Mouse (Mus musculus): ENCODE measurements around the gene Ulk3. TPM values are rescaled to one million over a fixed set of nuclear protein-coding genes. Genes with fewer than 3 reads are reported as not detected.

The Ulk3 gene
- polyA plus RNA-seq, 1 experiment: 35.6 TPM

DNA sequence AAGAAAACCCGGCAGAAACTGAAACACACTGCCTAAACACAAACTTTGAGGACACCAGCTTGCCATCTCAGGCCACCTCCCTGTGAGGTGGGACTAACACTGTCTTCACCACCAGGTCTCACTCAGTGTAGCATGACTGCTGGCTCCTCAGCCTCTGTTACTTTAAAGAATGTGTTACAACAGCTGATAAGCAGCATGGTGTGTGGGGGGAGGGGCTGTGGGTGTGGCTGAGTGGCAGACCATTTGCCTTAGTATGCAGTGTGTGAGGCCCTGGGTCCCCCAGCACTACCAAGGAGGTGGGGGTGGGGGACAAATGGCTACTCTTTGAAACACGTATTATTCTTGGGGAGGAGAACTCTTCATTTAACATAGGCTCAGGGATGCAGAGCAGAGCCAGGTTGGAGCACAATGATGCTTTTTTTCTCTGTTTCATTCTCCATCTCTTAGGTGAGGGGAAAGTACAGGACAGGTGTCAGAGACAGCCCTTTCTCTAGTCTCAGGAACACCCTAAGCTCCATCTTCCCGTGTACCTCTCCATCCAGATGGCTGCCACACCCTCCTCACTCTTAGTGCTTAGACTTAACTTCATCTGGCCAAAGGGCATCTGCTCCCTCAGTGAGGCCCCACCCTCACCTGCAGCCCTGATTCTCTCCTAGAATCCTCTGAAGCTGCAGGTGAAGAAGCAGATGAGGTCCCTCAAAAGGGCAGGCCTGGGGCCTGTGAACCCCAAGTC, 11.5 kb downstream of the Ulk3 start:
- WGBS: 34% methylated on average over 3 of the region's 3 CpGs
- no peak for TF ChIP-seq CTCF (IDR thresholded peaks at IDR 0.05; ENCODE audit: control insufficient read depth, insufficient read depth, low read length)
- TF ChIP-seq POLR2A (IDR thresholded peaks at IDR 0.05; ENCODE audit: borderline replicate concordance, control insufficient read depth, low read depth, low read length): no peak
- no peak overlapping the region for H3K4me3 ChIP-seq (replicated peaks; ENCODE audit: control insufficient read depth, low read depth, low read length)
- H3K4me1 ChIP-seq (ENCODE audit: control insufficient read depth, insufficient read depth, low read length): no peaks in the 10 kb centered on the region
- H3K27ac ChIP-seq (ENCODE audit: control insufficient read depth, insufficient read depth, low read depth, low read length, poor library complexity): no peak overlapping the region

GRCm38 (mm10) chr9:57601353-57601706, 12.1 kb downstream of the Ulk3 start:
- Histone ChIP-seq H3K27ac (ENCODE audit: control insufficient read depth, insufficient read depth, low read depth, low read length, poor library complexity) (no peak overlapping the region), H3K4me3 (replicated peaks; ENCODE audit: control insufficient read depth, low read depth, low read length) (no peak overlapping the region), H3K4me1 (ENCODE audit: control insufficient read depth, insufficient read depth, low read length) (no peaks in the 10 kb centered on the region)
- WGBS: 68% methylated on average over 2 of the region's 2 CpGs
- TF ChIP-seq POLR2A (IDR thresholded peaks at IDR 0.05; ENCODE audit: borderline replicate concordance, control insufficient read depth, low read depth, low read length) (no peak), CTCF (IDR thresholded peaks at IDR 0.05; ENCODE audit: control insufficient read depth, insufficient read depth, low read length) (no peak)

DNA sequence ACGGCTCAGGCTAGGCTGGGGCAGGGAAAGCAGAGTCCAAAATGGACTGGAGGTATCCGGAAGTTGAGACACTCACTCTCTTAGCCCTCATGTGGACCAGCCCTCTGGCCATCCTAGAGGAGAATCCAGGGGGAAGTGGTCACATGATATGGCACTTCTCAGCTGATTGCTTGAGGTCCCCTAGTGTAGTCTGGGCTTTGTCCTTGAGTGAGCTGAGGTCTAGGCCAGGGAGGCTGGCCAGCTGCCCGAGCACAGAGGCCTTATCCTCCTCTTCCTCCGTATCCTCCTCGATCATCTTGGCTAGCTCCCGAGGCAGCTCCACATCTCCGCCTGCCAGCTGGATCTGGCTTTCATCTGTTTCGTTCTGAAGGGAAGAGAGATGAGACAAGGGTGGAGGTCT, 12.8 kb downstream of the Ulk3 start:
- Histone ChIP-seq H3K4me3 (replicated peaks; ENCODE audit: control insufficient read depth, low read depth, low read length) (no peak overlapping the region), H3K27ac (ENCODE audit: control insufficient read depth, insufficient read depth, low read depth, low read length, poor library complexity) (no peak overlapping the region), H3K4me1 (ENCODE audit: control insufficient read depth, insufficient read depth, low read length) (no peaks in the 10 kb centered on the region)
- 65% methylated on average over 8 of the region's 8 CpGs for WGBS
- no peak for TF ChIP-seq CTCF (IDR thresholded peaks at IDR 0.05; ENCODE audit: control insufficient read depth, insufficient read depth, low read length)
- no peak for TF ChIP-seq POLR2A (IDR thresholded peaks at IDR 0.05; ENCODE audit: borderline replicate concordance, control insufficient read depth, low read depth, low read length)

DNA sequence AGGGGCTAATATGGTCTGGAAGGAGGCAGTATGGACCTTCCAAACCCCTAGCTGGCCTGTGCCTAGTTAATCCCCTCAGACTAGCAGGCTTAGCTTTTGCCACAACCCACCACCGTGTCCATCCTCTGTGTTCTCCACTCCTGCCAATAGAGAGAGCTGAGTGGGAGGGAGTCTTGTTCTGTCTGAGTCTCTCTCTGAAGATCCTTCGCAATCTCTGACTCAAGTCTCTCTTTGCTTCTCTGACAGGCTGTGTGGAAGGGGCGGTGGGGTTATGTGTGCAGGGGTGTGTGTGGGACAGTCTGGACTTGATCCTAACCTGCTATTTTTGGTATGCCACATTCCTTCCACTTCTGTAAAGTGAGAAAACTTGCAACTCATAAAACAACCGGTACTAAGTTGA, 15.6 kb downstream of the Ulk3 start:
- TF ChIP-seq POLR2A (IDR thresholded peaks at IDR 0.05; ENCODE audit: borderline replicate concordance, control insufficient read depth, low read depth, low read length) (no peak), CTCF (IDR thresholded peaks at IDR 0.05; ENCODE audit: control insufficient read depth, insufficient read depth, low read length) (no peak)
- H3K4me3 ChIP-seq (replicated peaks; ENCODE audit: control insufficient read depth, low read depth, low read length): no peak overlapping the region
- WGBS: 76% methylated on average over 4 of the region's 4 CpGs

GRCm38 (mm10) chr9:57605503-57605902, 16.3 kb downstream of the Ulk3 start:
- no peak overlapping the region for H3K4me3 ChIP-seq (replicated peaks; ENCODE audit: control insufficient read depth, low read depth, low read length)
- H3K27ac ChIP-seq (ENCODE audit: control insufficient read depth, insufficient read depth, low read depth, low read length, poor library complexity): no peak overlapping the region
- TF ChIP-seq CTCF (IDR thresholded peaks at IDR 0.05; ENCODE audit: control insufficient read depth, insufficient read depth, low read length) (no peak), POLR2A (IDR thresholded peaks at IDR 0.05; ENCODE audit: borderline replicate concordance, control insufficient read depth, low read depth, low read length) (no peak)
- H3K4me1 ChIP-seq (ENCODE audit: control insufficient read depth, insufficient read depth, low read length): no peaks in the 10 kb centered on the region
- WGBS: 29% methylated on average over 9 of the region's 9 CpGs

More for the DNA sequence above, 15.6 kb downstream of the Ulk3 start:
- Histone ChIP-seq H3K4me1 (ENCODE audit: control insufficient read depth, insufficient read depth, low read length) (no peaks in the 10 kb centered on the region), H3K27ac (ENCODE audit: control insufficient read depth, insufficient read depth, low read depth, low read length, poor library complexity) (no peak overlapping the region)

GRCm38 (mm10) chr9:57606139-57606851, 17.0 kb downstream of the Ulk3 start, which contains the start of gene Cplx3:
Cplx3 (minus strand) TSS chr9:57606281.
- no peak for TF ChIP-seq POLR2A (IDR thresholded peaks at IDR 0.05; ENCODE audit: borderline replicate concordance, control insufficient read depth, low read depth, low read length)
- no peak for TF ChIP-seq CTCF (IDR thresholded peaks at IDR 0.05; ENCODE audit: control insufficient read depth, insufficient read depth, low read length)
- no peak within 1 kb of the TSS for H3K4me3 ChIP-seq (replicated peaks; ENCODE audit: control insufficient read depth, low read depth, low read length)
- no peak within 1 kb of the TSS for H3K27ac ChIP-seq (ENCODE audit: control insufficient read depth, insufficient read depth, low read depth, low read length, poor library complexity)
- H3K4me1 ChIP-seq (ENCODE audit: control insufficient read depth, insufficient read depth, low read length): no peaks in the 10 kb centered on the region
- 7% methylated on average over 24 of the region's 24 CpGs for WGBS

DNA sequence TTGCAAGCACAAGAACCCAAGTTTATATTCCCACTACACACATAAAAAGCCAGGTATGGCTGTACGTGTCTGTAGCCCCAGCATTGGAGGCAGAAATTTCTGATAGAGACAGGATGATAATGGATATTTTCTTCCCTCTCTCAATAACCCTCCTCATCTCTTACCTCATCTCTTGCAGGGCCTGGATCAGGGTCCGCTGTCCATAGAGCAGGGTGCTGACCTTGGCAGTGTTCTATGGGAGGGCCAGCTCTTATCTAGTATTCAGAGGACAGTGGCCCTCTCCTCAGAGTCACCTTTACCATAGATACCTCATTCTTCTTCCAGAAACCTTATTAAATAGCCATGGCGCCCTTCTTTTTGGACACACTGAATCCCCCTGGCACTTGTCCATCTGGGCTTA, 20.6 kb downstream of the Ulk3 start:
- Histone ChIP-seq H3K4me3 (replicated peaks; ENCODE audit: control insufficient read depth, low read depth, low read length) (no peak overlapping the region), H3K4me1 (ENCODE audit: control insufficient read depth, insufficient read depth, low read length) (no peaks in the 10 kb centered on the region; the same call in 1 of the 2 replicates), H3K27ac (ENCODE audit: control insufficient read depth, insufficient read depth, low read depth, low read length, poor library complexity) (no peak overlapping the region)
- 54% methylated on average over 3 of the region's 3 CpGs for WGBS
- no peak for TF ChIP-seq POLR2A (IDR thresholded peaks at IDR 0.05; ENCODE audit: borderline replicate concordance, control insufficient read depth, low read depth, low read length)
- TF ChIP-seq CTCF (IDR thresholded peaks at IDR 0.05; ENCODE audit: control insufficient read depth, insufficient read depth, low read length): no peak

- H3K4me3 ChIP-seq (replicated peaks; ENCODE audit: control insufficient read depth, low read depth, low read length): no peak overlapping the region
- H3K4me1 ChIP-seq (ENCODE audit: control insufficient read depth, insufficient read depth, low read length): no peaks in the 10 kb centered on the region; the same call in 1 of the 2 replicates
- 43% methylated on average over 3 of the region's 3 CpGs for WGBS
- no peak overlapping the region for H3K27ac ChIP-seq (ENCODE audit: control insufficient read depth, insufficient read depth, low read depth, low read length, poor library complexity)
- TF ChIP-seq POLR2A (IDR thresholded peaks at IDR 0.05; ENCODE audit: borderline replicate concordance, control insufficient read depth, low read depth, low read length) (no peak), CTCF (IDR thresholded peaks at IDR 0.05; ENCODE audit: control insufficient read depth, insufficient read depth, low read length) (no peak)
These were observed 21.1 kb downstream of the Ulk3 start for GRCm38 (mm10) chr9:57610359-57610826.
